Mouse (Mus musculus): ENCODE data around the gene Gm45618. TPM values are rescaled to one million over a fixed set of nuclear protein-coding genes. Genes with fewer than 3 reads are reported as not detected.
A peak's percentile ranks its signal among the peaks of the same experiment; 100 is the strongest.
"Not testable (repeated sequence)": the region's sequence is repeated elsewhere in the genome, so short reads cannot be mapped to it uniquely, and the experiment has no call there.

The Gm45618 gene
- polyA plus RNA-seq, 1 experiment from 2014 or later: not detected

GRCm38 (mm10) chr7:142135934-142136333 is 15.4 kb upstream of the Gm45618 start, which contains the start of gene Gm39115:
TSS of gene Gm39115 (minus strand) at chr7:142136034.
- not testable (repeated sequence) for H3K27me3 ChIP-seq; H3K4me3 ChIP-seq; ATAC-seq (ENCODE audit: borderline replicate concordance, extremely low read depth, low FRiP score, low TSS enrichment); H3K4me2 ChIP-seq; H3K4me1 ChIP-seq; H3K9me3 ChIP-seq; H3K9ac ChIP-seq; H3K27ac ChIP-seq; H3K36me3 ChIP-seq
- 27% methylated on average over 2 of the region's 2 CpGs for WGBS

GRCm38 (mm10) chr7:142134206-142134995 is 13.9 kb upstream of the Gm45618 start:
- Histone ChIP-seq H3K4me1 (no peaks in the 10 kb centered on the region), H3K4me2 (no peak overlapping the region), H3K9ac (no peak overlapping the region), H3K9me3 (no peaks in the 10 kb centered on the region), H3K36me3 (no peaks in the 10 kb centered on the region), H3K4me3 (no peak overlapping the region), H3K27me3 (no peaks in the 10 kb centered on the region), H3K27ac (no peak overlapping the region)
- no peak for ATAC-seq (ENCODE audit: borderline replicate concordance, extremely low read depth, low FRiP score, low TSS enrichment)
- 51% methylated on average over 4 of the region's 4 CpGs for WGBS

GRCm38 (mm10) chr7:142128843-142129242 is 8.3 kb upstream of the Gm45618 start:
- Histone ChIP-seq H3K27me3 (no peaks in the 10 kb centered on the region), H3K4me1 (no peaks in the 10 kb centered on the region), H3K36me3 (no peaks in the 10 kb centered on the region), H3K9me3 (no peaks in the 10 kb centered on the region), H3K4me3 (no peak overlapping the region), H3K27ac (no peak overlapping the region), H3K4me2 (no peak overlapping the region), H3K9ac (no peak overlapping the region)
- 55% methylated on average over 4 of the region's 4 CpGs for WGBS
- ATAC-seq (ENCODE audit: borderline replicate concordance, extremely low read depth, low FRiP score, low TSS enrichment): no peak

GRCm38 (mm10) chr7:142119632-142120031 is 897 bp downstream of the Gm45618 start:
- 12% methylated on average over 5 of the region's 5 CpGs for WGBS
- Histone ChIP-seq H3K9ac (no peak overlapping the region), H3K27ac (no peak overlapping the region), H3K4me2 (no peak overlapping the region), H3K36me3 (no peaks in the 10 kb centered on the region), H3K9me3 (no peaks in the 10 kb centered on the region), H3K4me3 (no peak overlapping the region), H3K4me1 (no peaks in the 10 kb centered on the region), H3K27me3 (no peaks in the 10 kb centered on the region)
- no peak for ATAC-seq (ENCODE audit: borderline replicate concordance, extremely low read depth, low FRiP score, low TSS enrichment)

- H3K9me3 ChIP-seq: no peaks in the 10 kb centered on the region
- no peaks in the 10 kb centered on the region for H3K36me3 ChIP-seq
- no peaks in the 10 kb centered on the region for H3K4me1 ChIP-seq
- H3K4me2 ChIP-seq: no peak overlapping the region
- H3K9ac ChIP-seq: no peak overlapping the region
- 46% methylated on average over 5 of the region's 5 CpGs for WGBS
- no peak for ATAC-seq (ENCODE audit: borderline replicate concordance, extremely low read depth, low FRiP score, low TSS enrichment)
- H3K27ac ChIP-seq: no peak overlapping the region
- no peak overlapping the region for H3K4me3 ChIP-seq
- no peaks in the 10 kb centered on the region for H3K27me3 ChIP-seq
Measured at GRCm38 (mm10) chr7:142104747-142105146, 15.8 kb downstream of the Gm45618 start.

- 10% methylated on average over 9 of the region's 9 CpGs for WGBS
- Histone ChIP-seq H3K4me3 (no peak overlapping the region), H3K9ac (no peak overlapping the region), H3K27ac (no peak overlapping the region), H3K4me2 (no peak overlapping the region), H3K36me3 (no peaks in the 10 kb centered on the region), H3K9me3 (no peaks in the 10 kb centered on the region), H3K27me3 (peaks cover 54% of the 10 kb centered on the region), H3K4me1 (peaks cover 18% of the 10 kb centered on the region)
- no peak; the same call in 1 of the 2 replicates for ATAC-seq (ENCODE audit: borderline replicate concordance, extremely low read depth, low FRiP score, low TSS enrichment)
Measured at GRCm38 (mm10) chr7:142097776-142098175, 22.8 kb downstream of the Gm45618 start.

GRCm38 (mm10) chr7:142096701-142097100 is 23.8 kb downstream of the Gm45618 start:
- peaks cover 18% of the 10 kb centered on the region for H3K4me1 ChIP-seq
- no peak overlapping the region for H3K9ac ChIP-seq
- peaks cover 63% of the 10 kb centered on the region for H3K27me3 ChIP-seq
- H3K36me3 ChIP-seq: no peaks in the 10 kb centered on the region
- H3K27ac ChIP-seq: no peak overlapping the region
- no peak overlapping the region for H3K4me2 ChIP-seq
- no peaks in the 10 kb centered on the region for H3K9me3 ChIP-seq
- WGBS: 57% methylated on average over 4 of the region's 4 CpGs
- ATAC-seq (ENCODE audit: borderline replicate concordance, extremely low read depth, low FRiP score, low TSS enrichment): no peak
- H3K4me3 ChIP-seq: no peak overlapping the region

- H3K27me3 ChIP-seq: peaks cover 63% of the 10 kb centered on the region
- ATAC-seq (ENCODE audit: borderline replicate concordance, extremely low read depth, low FRiP score, low TSS enrichment): peak; percentile 83
- no peaks in the 10 kb centered on the region for H3K9me3 ChIP-seq
- H3K36me3 ChIP-seq: no peaks in the 10 kb centered on the region
- peak within 1 kb of the TSS; percentile 63 for H3K9ac ChIP-seq
- peak within 1 kb of the TSS; percentile 68 for H3K4me3 ChIP-seq
- H3K4me1 ChIP-seq: peaks cover 18% of the 10 kb centered on the region
- under 1% methylated on average over 49 of the region's 63 CpGs for WGBS
- H3K27ac ChIP-seq: 0 out of 2 replicates have a peak within 1 kb of the TSS, but pooled peaks have one; percentile 19
- H3K4me2 ChIP-seq: peak within 1 kb of the TSS; percentile 98
Measured at GRCm38 (mm10) chr7:142095183-142095931, 25.2 kb downstream of the Gm45618 start, which contains the start of gene Dusp8. TSS of gene Dusp8 (minus strand) at chr7:142095843.

GRCm38 (mm10) chr7:142094301-142095143 is 26.0 kb downstream of the Gm45618 start:
- H3K4me2 ChIP-seq: peak overlapping the region; percentile 98
- no peaks in the 10 kb centered on the region for H3K36me3 ChIP-seq
- no peaks in the 10 kb centered on the region for H3K9me3 ChIP-seq
- peak; percentile 58; the same call in 1 of the 2 replicates for ATAC-seq (ENCODE audit: borderline replicate concordance, extremely low read depth, low FRiP score, low TSS enrichment)
- H3K4me1 ChIP-seq: peaks cover 19% of the 10 kb centered on the region
- WGBS: 1% methylated on average over 74 of the region's 89 CpGs
- H3K27me3 ChIP-seq: peaks cover 68% of the 10 kb centered on the region
- peak overlapping the region; percentile 63 for H3K9ac ChIP-seq
- H3K4me3 ChIP-seq: peak overlapping the region; percentile 68
- H3K27ac ChIP-seq: 0 out of 2 replicates have a peak overlapping the region, but pooled peaks have one; percentile 19

GRCm38 (mm10) chr7:142093696-142094240 is 26.8 kb downstream of the Gm45618 start:
- Histone ChIP-seq H3K9ac (no peak overlapping the region), H3K4me3 (peak overlapping the region; percentile 68), H3K4me1 (peaks cover 26% of the 10 kb centered on the region), H3K36me3 (no peaks in the 10 kb centered on the region), H3K4me2 (peak overlapping the region; percentile 98), H3K9me3 (no peaks in the 10 kb centered on the region), H3K27ac (no peak overlapping the region), H3K27me3 (peaks cover 72% of the 10 kb centered on the region)
- no peak for ATAC-seq (ENCODE audit: borderline replicate concordance, extremely low read depth, low FRiP score, low TSS enrichment)
- whole genome bisulfite sequencing: 24% methylated on average over 6 of the region's 6 CpGs

GRCm38 (mm10) chr7:142092991-142093390 is 27.5 kb downstream of the Gm45618 start:
- Histone ChIP-seq H3K4me2 (no peak overlapping the region), H3K27me3 (peaks cover 74% of the 10 kb centered on the region), H3K9me3 (no peaks in the 10 kb centered on the region), H3K4me1 (peaks cover 29% of the 10 kb centered on the region), H3K9ac (no peak overlapping the region), H3K4me3 (no peak overlapping the region), H3K27ac (no peak overlapping the region), H3K36me3 (no peaks in the 10 kb centered on the region)
- 37% methylated on average over 1 of the region's 1 CpGs for WGBS
- no peak for ATAC-seq (ENCODE audit: borderline replicate concordance, extremely low read depth, low FRiP score, low TSS enrichment)

All from lung, embryonic 15.5 days (tissue).